Comparison of ENCODE assay signal across 8 mouse cellular contexts in genomic region chr12:21316869-21317265, GRCm38 (mm10). TPM values are rescaled to one million over a fixed set of nuclear protein-coding genes. Genes with fewer than 3 reads are reported as not detected.
DNase-seq lines count a peak whose midpoint lies in the region; ATAC-seq and TF ChIP-seq lines count a peak whose summit lies in the region.

No protein-coding gene starts in this region.

- peak overlapping the region; percentile 80 for H3K4me3 ChIP-seq in kidney, embryonic 15.5 days (replicated peaks)
- peak overlapping the region; percentile 81 for H3K4me3 ChIP-seq in lung, postnatal 0 days (ENCODE audit: low read depth, low read length)

- H3K36me3 ChIP-seq in kidney, embryonic 15.5 days = peaks cover 58% of the 10 kb centered on the region
- H3K36me3 ChIP-seq in lung, postnatal 0 days (ENCODE audit: insufficient read depth, low read length) = peaks cover 10% of the 10 kb centered on the region; the same call in 1 of the 2 replicates

- peak overlapping the region; percentile 89 for H3K27ac ChIP-seq in kidney, embryonic 15.5 days
- H3K27ac ChIP-seq in lung, postnatal 0 days (ENCODE audit: low read length) = peak overlapping the region; percentile 84

- peaks cover 18% of the 10 kb centered on the region for H3K4me1 ChIP-seq in kidney, embryonic 15.5 days
- peaks cover 6% of the 10 kb centered on the region; the same call in 1 of the 2 replicates for H3K4me1 ChIP-seq in lung, postnatal 0 days (ENCODE audit: insufficient read depth, low read depth, low read length)

- no peaks in the 10 kb centered on the region for H3K27me3 ChIP-seq in kidney, embryonic 15.5 days
- H3K27me3 ChIP-seq in lung, postnatal 0 days (replicated peaks; ENCODE audit: insufficient read depth, low read length) = no peaks in the 10 kb centered on the region

- no peaks in the 10 kb centered on the region for H3K9me3 ChIP-seq in kidney, embryonic 15.5 days (replicated peaks)
- no peaks in the 10 kb centered on the region for H3K9me3 ChIP-seq in lung, postnatal 0 days (ENCODE audit: low read length)

- no peak for ATAC-seq in kidney, embryonic 15.5 days (replicated peaks; ENCODE audit: low FRiP score)
- ATAC-seq in lung, postnatal 0 days = 0 out of 2 replicates have a peak, but pooled peaks have one; percentile 10
- ATAC-seq in cerebellum, adult (ENCODE audit: insufficient number of reproducible peaks, low FRiP score, low TSS enrichment) = no peak

- H3K9ac ChIP-seq in kidney, embryonic 15.5 days = peak overlapping the region; percentile 79
- H3K9ac ChIP-seq in lung, postnatal 0 days (replicated peaks; ENCODE audit: low read depth) = peak overlapping the region; percentile 63

- 38% methylated on average over 7 of the region's 7 CpGs for WGBS in kidney, embryonic 15.5 days
- 18% methylated on average over 7 of the region's 7 CpGs for WGBS in lung, postnatal 0 days

- peak overlapping the region; percentile 64 for H3K4me2 ChIP-seq in kidney, embryonic 15.5 days
- peak overlapping the region; percentile 82 for H3K4me2 ChIP-seq in lung, postnatal 0 days (replicated peaks; ENCODE audit: low read depth, low read length)

- TF ChIP-seq EP300 in lung, postnatal 0 days (IDR thresholded peaks at IDR 0.05) = no peak

- peak; percentile 4 for DNase-seq in embryo, embryonic 9.5 days (ENCODE audit: extremely low spot score)
- no peak for DNase-seq in embryo, embryonic 11 days
- DNase-seq in adrenal gland, adult 8-10 months = peak; percentile 34
- peak; percentile 68 to 83 for DNase-seq in heart, adult 18-20 months
- peak; percentile 55 for DNase-seq in lung, postnatal 0 days (ENCODE audit: low spot score)
- DNase-seq in frontal cortex, postnatal 14 days (ENCODE audit: low spot score in 2 of 2) = no peak

- no peak for TF ChIP-seq CTCF in lung, postnatal 0 days (IDR thresholded peaks at IDR 0.05)

RNA-seq across cellular contexts. Expression of gene Iah1, which starts 0.7 kb away (rescaled TPM):
- total RNA-seq in adrenal gland, adult 8-10 months (2022) = 10 to 100 TPM; 53.0 to 61.9 (median 56.4) TPM
- 10 to 100 TPM; 12.0 to 16.0 TPM for total RNA-seq in heart, adult 18-20 months (2021)
- polyA plus RNA-seq in kidney, embryonic 15.5 days (2015; fragmentation: Nextera tagmentation; extraction: Ambion mirVana) = 67.7 and 78.7 TPM in 2 replicates
- 111 and 112 TPM in 2 replicates for polyA plus RNA-seq in lung, postnatal 0 days (2015; fragmentation: Nextera tagmentation; extraction: Ambion mirVana)

RNA-seq across cellular contexts. Expression of gene Itgb1bp1, which starts 30.8 kb away (rescaled TPM):
- 100 to 1,000 TPM in 1 of 4 experiments, 10 to 100 TPM in 3; 74.6 to 123 (median 85.2) TPM for total RNA-seq in adrenal gland, adult 8-10 months (2022)
- total RNA-seq in heart, adult 18-20 months (2021) = 10 to 100 TPM; 43.3 to 44.6 TPM
- polyA plus RNA-seq in kidney, embryonic 15.5 days (2015; fragmentation: Nextera tagmentation; extraction: Ambion mirVana) = 45.8 and 46.0 TPM in 2 replicates
- polyA plus RNA-seq in lung, postnatal 0 days (2015; fragmentation: Nextera tagmentation; extraction: Ambion mirVana) = 65.5 and 67.6 TPM in 2 replicates

RNA-seq across cellular contexts. Expression of gene Cpsf3, which starts 31.7 kb away (rescaled TPM):
- 10 to 100 TPM; 65.3 to 78.3 (median 69.5) TPM for total RNA-seq in adrenal gland, adult 8-10 months (2022)
- 10 to 100 TPM; 34.6 to 38.5 TPM for total RNA-seq in heart, adult 18-20 months (2021)
- 112 and 115 TPM in 2 replicates for polyA plus RNA-seq in kidney, embryonic 15.5 days (2015; fragmentation: Nextera tagmentation; extraction: Ambion mirVana)
- 65.4 and 69.7 TPM in 2 replicates for polyA plus RNA-seq in lung, postnatal 0 days (2015; fragmentation: Nextera tagmentation; extraction: Ambion mirVana)

RNA-seq across cellular contexts. Expression of gene Adam17, which starts 56.6 kb away (rescaled TPM):
- total RNA-seq in adrenal gland, adult 8-10 months (2022) = 10 to 100 TPM; 33.8 to 47.2 (median 38.1) TPM
- 10 to 100 TPM; 42.8 to 50.2 TPM for total RNA-seq in heart, adult 18-20 months (2021)
- polyA plus RNA-seq in kidney, embryonic 15.5 days (2015; fragmentation: Nextera tagmentation; extraction: Ambion mirVana) = 42.9 and 44.9 TPM in 2 replicates
- polyA plus RNA-seq in lung, postnatal 0 days (2015; fragmentation: Nextera tagmentation; extraction: Ambion mirVana) = 34.4 and 38.7 TPM in 2 replicates

Comparison
In these comparisons a context has a peak if more than half of its experiments do, and no peak if none do; other contexts are left out.
1. DNase-seq: peak in embryo, embryonic 9.5 days (single experiment), adrenal gland, adult 8-10 months (single experiment), heart, adult 18-20 months (2 of 2) and lung, postnatal 0 days (single experiment); none in embryo, embryonic 11 days (single experiment) and frontal cortex, postnatal 14 days (0 of 2).